Mouse (Mus musculus) forebrain, embryonic 16.5 days (tissue): Measurements from ENCODE around the gene Pla2g3. TPM values are rescaled to one million over a fixed set of nuclear protein-coding genes. Genes with fewer than 3 reads are reported as not detected.

Source experiments
- ATAC-seq: fragments of 200-750 bp; cut with Nextera tagmentation; 2 replicates; pipeline ENCODE4 v1.8.0; 2017; ENCODE audit warnings: mild to moderate bottlenecking, moderate library complexity
- H3K27ac ChIP-seq: fragments of 300-500 bp; sonication (generic); 2 replicates; pipeline ENCODE4 v1.5.1; 2014; ENCODE audit warnings: low read length, control low read depth
- H3K27me3 ChIP-seq: fragments of 300-500 bp; sonication (generic); replicated peaks from 2 replicates; pipeline ENCODE4 v1.6.1; 2014; ENCODE audit warnings: low read length; ENCODE audit not compliant: control insufficient read depth, insufficient read depth
- H3K36me3 ChIP-seq: fragments of 300-500 bp; sonication (generic); 2 replicates; pipeline ENCODE4 v1.6.1; 2014; ENCODE audit not compliant: control insufficient read depth, insufficient read depth
- H3K4me1 ChIP-seq: fragments of 300-500 bp; sonication (generic); replicated peaks from 2 replicates; pipeline ENCODE4 v1.6.1; 2014; ENCODE audit warnings: low read length; ENCODE audit not compliant: control insufficient read depth, insufficient read depth
- H3K4me2 ChIP-seq: fragments of 300-500 bp; sonication (generic); 2 replicates; pipeline ENCODE4 v1.6.1; 2014; ENCODE audit warnings: mild to moderate bottlenecking, low read length, control low read depth
- H3K4me3 ChIP-seq: fragments of 300-500 bp; sonication (generic); replicated peaks from 2 replicates; pipeline ENCODE4 v1.5.1; 2014; ENCODE audit warnings: mild to moderate bottlenecking, low read length, control low read depth
- H3K9ac ChIP-seq: fragments of 300-500 bp; sonication (generic); replicated peaks from 2 replicates; pipeline ENCODE4 v1.6.1; 2014; ENCODE audit warnings: low read depth, low read length, control low read depth
- H3K9me3 ChIP-seq: fragments of 300-500 bp; sonication (generic); 2 replicates; pipeline ENCODE4 v1.6.1; 2016; ENCODE audit warnings: low read length; ENCODE audit not compliant: control insufficient read depth
- WGBS: fragments of 180-500 bp; shearing (Covaris S2); extraction: QIAGEN DNeasy Blood & Tissue Kit; methylation state at CpG from one replicate; pipeline ENCODE4 v1.1.7; 2014; 5-methylcytosine and 5-hydroxymethylcytosine counted together
- polyA plus RNA-seq: library from polyadenylated mRNA; unstranded; fragments of >200 nt; fragmentation: Nextera tagmentation; extraction: Ambion mirVana; gene quantifications from 2 replicates; pipeline ENCODE4 v1.2.1, GENCODE M21; 2015

Gene Pla2g3
- polyA plus RNA-seq, 1 experiment from 2014 or later = 1.0 TPM

- peaks cover 22% of the 10 kb centered on the region for H3K4me1 ChIP-seq
- H3K9me3 ChIP-seq = no peaks in the 10 kb centered on the region
- no peak overlapping the region for H3K4me2 ChIP-seq
- no peak for ATAC-seq
- H3K27ac ChIP-seq = no peak overlapping the region
- no peaks in the 10 kb centered on the region for H3K36me3 ChIP-seq
- WGBS = 96% methylated on average over 3 of the region's 3 CpGs
- no peak overlapping the region for H3K9ac ChIP-seq
- no peak overlapping the region for H3K4me3 ChIP-seq
- no peaks in the 10 kb centered on the region for H3K27me3 ChIP-seq
These were observed 33.6 kb upstream of the Pla2g3 start for GRCm38 (mm10) chr11:3454506-3454905.

GRCm38 (mm10) chr11:3456354-3456753 is 31.7 kb upstream of the Pla2g3 start:
- Histone ChIP-seq H3K9ac (no peak overlapping the region), H3K4me3 (no peak overlapping the region), H3K9me3 (no peaks in the 10 kb centered on the region), H3K4me2 (no peak overlapping the region), H3K27me3 (no peaks in the 10 kb centered on the region), H3K36me3 (no peaks in the 10 kb centered on the region), H3K4me1 (peaks cover 12% of the 10 kb centered on the region), H3K27ac (no peak overlapping the region)
- 33% methylated on average over 1 of the region's 1 CpGs for WGBS
- ATAC-seq = no peak

- H3K4me1 ChIP-seq = peaks cover 4% of the 10 kb centered on the region
- H3K4me2 ChIP-seq = no peak overlapping the region
- H3K36me3 ChIP-seq = no peaks in the 10 kb centered on the region
- no peak overlapping the region for H3K9ac ChIP-seq
- no peak for ATAC-seq
- H3K9me3 ChIP-seq = no peaks in the 10 kb centered on the region
- H3K4me3 ChIP-seq = no peak overlapping the region
- 84% methylated on average over 11 of the region's 13 CpGs for WGBS
- no peaks in the 10 kb centered on the region for H3K27me3 ChIP-seq
- no peak overlapping the region for H3K27ac ChIP-seq
These were observed 29.5 kb upstream of the Pla2g3 start for GRCm38 (mm10) chr11:3458428-3459104.

- no peak overlapping the region for H3K4me2 ChIP-seq
- ATAC-seq = no peak
- no peaks in the 10 kb centered on the region for H3K36me3 ChIP-seq
These were observed 29.0 kb upstream of the Pla2g3 start for GRCm38 (mm10) chr11:3459105-3459468.

GRCm38 (mm10) chr11:3462846-3463245 is 25.2 kb upstream of the Pla2g3 start:
- no peak for ATAC-seq
- no peak overlapping the region for H3K4me2 ChIP-seq
- no peak overlapping the region for H3K27ac ChIP-seq
- no peak overlapping the region for H3K4me3 ChIP-seq
- H3K36me3 ChIP-seq = no peaks in the 10 kb centered on the region
- no peaks in the 10 kb centered on the region for H3K27me3 ChIP-seq
- no peaks in the 10 kb centered on the region for H3K4me1 ChIP-seq
- H3K9me3 ChIP-seq = no peaks in the 10 kb centered on the region
- H3K9ac ChIP-seq = no peak overlapping the region
- WGBS = 100% methylated on average over 1 of the region's 1 CpGs

More at GRCm38 (mm10) chr11:3459105-3459468, 29.0 kb upstream of the Pla2g3 start:
- no peaks in the 10 kb centered on the region for H3K9me3 ChIP-seq
- no peak overlapping the region for H3K4me3 ChIP-seq
- H3K9ac ChIP-seq = no peak overlapping the region
- peaks cover under 1% of the 10 kb centered on the region; the same call in 1 of the 2 replicates for H3K4me1 ChIP-seq
- H3K27ac ChIP-seq = no peak overlapping the region
- no peaks in the 10 kb centered on the region for H3K27me3 ChIP-seq
- WGBS = 80% methylated on average over 2 of the region's 2 CpGs

GRCm38 (mm10) chr11:3471448-3471850 is 16.6 kb upstream of the Pla2g3 start:
- no peaks in the 10 kb centered on the region for H3K36me3 ChIP-seq

GRCm38 (mm10) chr11:3472484-3472883 is 15.6 kb upstream of the Pla2g3 start:
- H3K9ac ChIP-seq = no peak overlapping the region
- no peaks in the 10 kb centered on the region for H3K36me3 ChIP-seq
- peak; percentile 70; the same call in 1 of the 2 replicates for ATAC-seq
- WGBS = 38% methylated on average over 1 of the region's 1 CpGs
- no peak overlapping the region for H3K27ac ChIP-seq
- no peaks in the 10 kb centered on the region for H3K4me1 ChIP-seq
- no peak overlapping the region for H3K4me3 ChIP-seq
- no peaks in the 10 kb centered on the region for H3K9me3 ChIP-seq
- H3K27me3 ChIP-seq = no peaks in the 10 kb centered on the region
- H3K4me2 ChIP-seq = no peak overlapping the region

More at GRCm38 (mm10) chr11:3471448-3471850, 16.6 kb upstream of the Pla2g3 start:
- Histone ChIP-seq H3K4me3 (no peak overlapping the region), H3K9ac (no peak overlapping the region), H3K9me3 (no peaks in the 10 kb centered on the region), H3K27me3 (no peaks in the 10 kb centered on the region), H3K27ac (no peak overlapping the region), H3K4me1 (no peaks in the 10 kb centered on the region), H3K4me2 (no peak overlapping the region)
- WGBS = 24% methylated on average over 11 of the region's 11 CpGs
- ATAC-seq = no peak

- H3K9ac ChIP-seq = no peak overlapping the region
- no peaks in the 10 kb centered on the region for H3K9me3 ChIP-seq
- no peaks in the 10 kb centered on the region for H3K36me3 ChIP-seq
- 88% methylated on average over 6 of the region's 7 CpGs for WGBS
- ATAC-seq = no peak
- no peak overlapping the region for H3K27ac ChIP-seq
- no peak overlapping the region for H3K4me3 ChIP-seq
- H3K4me2 ChIP-seq = no peak overlapping the region
- no peaks in the 10 kb centered on the region for H3K4me1 ChIP-seq
- no peaks in the 10 kb centered on the region for H3K27me3 ChIP-seq
These were observed 13.5 kb upstream of the Pla2g3 start for GRCm38 (mm10) chr11:3474480-3475115.

GRCm38 (mm10) chr11:3475489-3475888 is 12.6 kb upstream of the Pla2g3 start:
- no peak overlapping the region for H3K27ac ChIP-seq
- H3K9ac ChIP-seq = no peak overlapping the region
- no peaks in the 10 kb centered on the region for H3K36me3 ChIP-seq
- H3K4me2 ChIP-seq = no peak overlapping the region
- H3K27me3 ChIP-seq = no peaks in the 10 kb centered on the region
- no peak for ATAC-seq
- H3K4me1 ChIP-seq = no peaks in the 10 kb centered on the region
- H3K4me3 ChIP-seq = no peak overlapping the region
- no peaks in the 10 kb centered on the region for H3K9me3 ChIP-seq
